Mouse (Mus musculus) lung, postnatal 0 days (tissue): ENCODE results near the gene Prr11.

Experiments
- CTCF ChIP-seq: IDR thresholded peaks from 2 replicates; pipeline ENCODE4 v1.5.1; 2016; ENCODE audit warnings: antibody characterized with exemption, mild to moderate bottlenecking
- EP300 ChIP-seq: IDR thresholded peaks from 2 replicates; pipeline ENCODE4 v1.6.1; 2016; ENCODE audit warnings: antibody characterized with exemption, mild to moderate bottlenecking, control low read depth

- no peak for TF ChIP-seq CTCF
- TF ChIP-seq EP300: no peak
Observed at GRCm38 (mm10) chr11:87109519-87110171, 1.1 kb upstream of the Prr11 start.
